Mouse (Mus musculus) left cerebral cortex, adult 18-20 months (tissue): Measurements from ENCODE around the gene Rps6ka3. TPM values are rescaled to one million over a fixed set of nuclear protein-coding genes. Genes with fewer than 3 reads are reported as not detected.

Experiments used
- DNase-seq, 2 experiments: peaks; one replicate each; pipeline ENCODE4 v3.0.0; 2021 to 2022; ENCODE audit warnings: low spot score in 2 of 2, mixed read lengths in 1 of 2
- total RNA-seq, 2 experiments: library from RNA; stranded (reverse); gene quantifications; 2 replicates each; pipeline ENCODE4 v1.2.3; 2021

The Rps6ka3 gene
- total RNA-seq, 2 experiments from 2014 or later = 52.9 to 56.1 TPM

DNA sequence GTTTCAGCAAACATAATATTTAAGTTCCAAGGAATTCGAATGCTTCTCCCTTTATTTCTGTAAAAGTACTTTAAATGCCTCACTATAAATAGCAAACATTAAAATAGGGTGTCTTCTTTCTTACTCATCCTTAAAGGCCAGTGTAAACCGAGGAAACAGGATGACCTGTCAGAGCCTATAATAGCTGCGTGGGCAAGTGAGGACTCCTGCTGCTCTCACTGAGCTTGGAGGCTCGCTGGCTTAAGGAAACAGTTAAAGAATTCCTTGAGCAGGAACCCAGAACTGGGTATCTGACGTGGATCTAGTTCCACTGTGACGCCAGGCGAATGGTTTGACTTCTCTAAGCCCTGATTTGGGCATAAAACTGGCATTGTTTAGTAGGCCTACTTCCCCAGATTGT is 105.2 kb downstream of the Rps6ka3 start:
- DNase-seq = peak; percentile 3 to 12

DNA sequence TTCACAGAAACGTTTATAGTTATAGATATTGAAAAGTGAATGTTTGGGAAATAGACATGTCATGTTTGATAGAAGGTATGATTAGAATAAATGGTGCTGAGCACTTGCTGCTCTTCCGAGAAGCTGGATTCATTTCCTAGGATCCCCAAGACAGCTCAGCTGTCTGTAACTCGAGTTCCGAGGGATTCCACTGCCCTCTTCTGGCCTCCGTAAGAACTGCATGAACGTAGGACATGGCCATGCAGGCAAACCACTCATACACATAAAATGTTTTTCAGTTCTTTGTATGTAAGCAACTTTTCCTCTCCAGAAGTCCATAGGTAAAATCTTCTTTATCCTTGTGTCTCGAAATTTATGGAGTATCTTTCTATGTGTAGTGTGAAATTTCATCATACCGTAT is 111.2 kb downstream of the Rps6ka3 start:
- peak; percentile 71 to 79 for DNase-seq

DNA sequence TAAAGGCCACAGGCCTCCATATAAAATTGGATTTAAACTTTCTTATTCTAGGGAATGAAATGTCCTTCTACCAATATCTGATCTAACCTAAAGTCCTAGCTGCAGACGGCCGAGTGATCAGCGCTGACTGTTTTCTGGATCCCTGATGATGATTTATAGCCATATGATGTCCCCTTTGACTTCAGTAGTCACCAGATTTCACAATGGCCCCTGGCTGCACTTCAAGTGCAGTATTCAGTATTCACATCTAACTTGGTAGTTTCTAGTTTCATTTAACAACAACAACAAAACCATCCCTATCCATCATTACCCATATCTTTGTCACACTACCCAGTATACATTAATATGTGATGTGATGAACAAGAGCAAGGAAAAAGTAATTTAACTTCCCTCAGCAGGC is 154.4 kb downstream of the Rps6ka3 start:
- DNase-seq = no peak

DNA sequence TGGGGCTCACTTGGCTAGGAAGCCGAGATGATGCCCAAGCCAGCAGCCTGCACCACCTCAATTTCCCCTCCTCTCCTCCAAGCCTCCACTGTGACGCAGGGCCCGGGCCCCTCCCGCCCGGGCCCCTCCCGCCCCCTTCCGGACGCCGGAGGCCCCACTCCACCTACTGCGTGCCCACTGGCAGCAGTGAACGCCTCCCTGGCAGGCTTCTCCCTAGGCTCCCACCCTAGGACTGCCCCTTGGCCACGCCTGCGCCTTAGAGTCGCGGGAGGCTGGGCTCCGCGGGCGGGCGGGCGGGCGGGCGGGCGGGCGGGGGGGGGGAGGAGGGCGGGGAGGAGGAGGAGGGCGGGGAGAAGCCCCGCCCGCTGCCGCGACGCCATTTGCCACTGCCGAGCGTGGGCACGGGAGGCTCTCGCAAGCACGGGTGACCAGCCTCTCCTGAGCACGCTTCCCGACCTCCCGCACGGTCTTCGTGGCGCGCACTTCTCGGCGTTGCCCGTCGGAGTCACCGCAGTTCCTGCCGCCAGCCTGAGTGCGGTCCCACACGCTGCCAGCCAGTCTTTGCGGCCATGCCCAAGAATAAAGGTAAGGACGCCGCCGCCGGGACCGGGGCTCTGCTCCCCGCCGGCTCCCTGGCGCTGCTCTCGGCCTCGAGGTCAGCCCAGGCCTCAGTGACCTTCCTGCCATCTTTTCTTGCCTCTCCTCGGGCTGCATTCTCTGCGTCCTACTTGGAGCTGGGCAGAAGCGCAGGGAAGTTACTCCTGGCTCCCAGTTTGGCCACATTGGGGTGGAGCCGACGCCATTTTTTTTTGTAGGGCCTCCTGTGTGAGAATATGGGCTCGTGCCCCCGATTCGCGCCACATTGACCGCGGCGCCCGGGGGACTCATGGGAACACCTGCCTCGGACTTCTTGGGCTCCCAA is 162.0 kb downstream of the Rps6ka3 start, which contains the start of gene Eif1ax:
TSS of gene Eif1ax (plus strand) at position 348 of the 922 bp plus-strand sequence.
- DNase-seq = peak; percentile 44 to 49

DNA sequence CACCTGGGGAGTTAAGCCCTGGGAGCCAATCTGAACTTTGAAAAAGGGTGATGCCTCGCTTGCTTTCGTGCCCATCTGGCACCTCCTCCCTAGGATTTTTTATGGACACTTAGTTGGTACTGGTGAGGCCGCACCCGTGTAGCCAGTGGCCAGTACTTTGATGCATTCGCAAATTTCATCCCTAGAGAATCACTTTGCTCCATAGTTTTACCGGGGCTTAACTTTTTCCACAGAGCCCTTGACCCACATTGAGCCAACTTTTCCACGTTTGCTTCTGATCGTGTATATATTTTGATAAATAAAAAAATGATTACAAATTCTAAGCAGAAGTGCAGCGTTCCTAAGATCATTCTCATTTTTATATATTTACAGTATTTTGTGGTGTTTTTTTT is 162.6 kb downstream of the Rps6ka3 start:
- DNase-seq = no peak

DNA sequence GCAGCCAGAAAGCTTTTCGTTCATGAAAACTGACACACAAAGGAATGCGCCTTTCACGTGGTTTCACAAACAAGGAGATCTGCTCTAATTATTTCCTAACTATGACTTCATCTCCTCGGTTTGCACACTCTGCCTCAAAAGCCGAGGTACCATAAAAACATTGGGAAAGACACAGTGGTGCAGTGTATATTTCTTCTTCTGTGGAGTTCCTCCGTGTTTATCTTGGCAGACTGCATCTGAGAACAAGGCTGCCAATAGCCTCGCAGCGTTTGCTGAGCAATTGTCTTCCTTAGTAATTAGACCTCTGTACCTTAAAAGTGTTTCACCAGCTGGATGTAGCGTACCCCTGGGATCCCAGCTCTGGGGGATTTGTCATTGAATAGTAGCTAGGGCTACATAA is 177.0 kb downstream of the Rps6ka3 start:
- no peak for DNase-seq

DNA sequence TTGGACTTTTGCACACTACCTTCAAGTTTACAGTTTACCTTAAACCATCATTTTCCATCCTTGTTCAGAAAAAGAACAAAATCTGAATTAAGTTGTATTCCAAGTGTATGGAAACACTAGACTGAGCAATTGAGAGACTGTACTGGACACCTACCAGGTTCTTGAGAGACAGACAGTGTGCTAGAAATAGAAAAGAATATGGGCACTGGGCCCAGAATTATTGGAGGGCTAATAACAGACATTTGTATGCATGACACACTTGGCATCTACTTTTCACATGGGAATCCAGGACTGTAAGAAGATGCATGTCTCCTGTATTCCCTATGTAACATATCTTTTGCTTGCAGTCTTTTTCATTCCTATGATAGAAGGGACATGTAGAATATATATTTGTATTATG is 178.8 kb downstream of the Rps6ka3 start:
- DNase-seq = no peak

DNA sequence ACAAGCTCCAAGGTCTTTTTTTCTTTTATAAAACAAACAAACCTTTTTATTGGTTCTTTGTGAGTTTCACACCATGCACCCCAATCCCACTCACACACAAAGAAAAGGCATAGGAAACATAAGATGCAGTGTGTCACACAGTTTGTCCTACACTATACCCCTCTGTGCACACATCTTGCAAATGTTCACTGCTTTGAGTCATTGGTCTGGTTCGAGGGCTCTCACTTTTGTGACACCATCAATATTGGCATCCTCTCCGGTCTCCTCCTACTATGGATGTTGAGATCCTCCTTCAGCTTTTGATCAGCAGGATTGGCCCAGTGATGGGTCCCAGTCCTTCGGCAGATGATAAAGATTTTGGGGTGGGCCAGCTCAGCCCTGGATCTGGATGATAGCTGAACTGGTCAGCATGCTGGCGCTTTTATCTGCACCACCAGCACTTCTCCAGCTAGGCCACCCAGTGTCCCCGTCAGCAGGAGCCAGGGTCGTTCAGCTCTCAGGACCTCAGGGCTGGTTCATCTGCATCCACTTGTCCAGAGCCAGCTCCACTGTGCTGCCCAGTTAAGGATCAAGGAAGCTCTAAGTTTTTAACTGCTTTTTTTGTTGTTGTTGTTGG is 180.3 kb downstream of the Rps6ka3 start:
- DNase-seq = no peak

DNA sequence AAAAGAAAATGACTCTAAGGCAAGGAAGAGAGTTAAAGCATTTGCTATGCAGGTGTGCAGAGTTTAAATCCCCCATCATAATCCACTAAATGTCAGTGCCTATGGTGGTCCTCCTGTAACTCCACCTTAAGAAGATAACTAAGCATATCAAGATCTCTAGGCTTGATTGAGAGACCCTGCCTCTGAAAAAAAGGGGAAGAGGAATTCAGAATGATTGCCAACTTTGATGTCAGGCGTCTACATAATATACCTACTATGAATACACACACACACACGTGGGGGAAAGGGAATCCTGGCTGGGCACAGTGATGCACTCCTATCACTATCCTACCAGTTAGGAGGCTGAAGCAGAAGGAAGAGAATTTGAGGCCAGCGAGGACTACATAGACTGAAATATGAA is 181.1 kb downstream of the Rps6ka3 start:
- DNase-seq = no peak

DNA sequence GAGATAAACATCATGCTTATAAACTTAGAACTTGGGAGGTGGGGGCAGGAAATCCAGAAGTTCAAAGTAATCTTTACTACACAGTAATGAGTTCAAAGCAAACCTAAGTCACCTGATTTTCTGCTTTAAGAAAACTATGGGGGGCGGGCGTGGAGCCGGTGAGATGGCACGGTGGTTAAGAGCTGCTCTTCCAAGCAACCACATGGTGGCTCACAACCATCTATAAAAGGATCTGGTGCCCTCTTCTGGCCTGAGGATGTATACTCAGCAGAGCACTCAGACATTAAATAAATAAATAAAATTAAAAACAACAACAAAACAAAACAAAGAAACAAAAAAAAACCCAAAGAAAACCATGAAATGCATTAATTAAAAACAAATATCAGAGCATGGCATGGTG is 199.1 kb downstream of the Rps6ka3 start:
- DNase-seq = peak; percentile 3 to 13

DNA sequence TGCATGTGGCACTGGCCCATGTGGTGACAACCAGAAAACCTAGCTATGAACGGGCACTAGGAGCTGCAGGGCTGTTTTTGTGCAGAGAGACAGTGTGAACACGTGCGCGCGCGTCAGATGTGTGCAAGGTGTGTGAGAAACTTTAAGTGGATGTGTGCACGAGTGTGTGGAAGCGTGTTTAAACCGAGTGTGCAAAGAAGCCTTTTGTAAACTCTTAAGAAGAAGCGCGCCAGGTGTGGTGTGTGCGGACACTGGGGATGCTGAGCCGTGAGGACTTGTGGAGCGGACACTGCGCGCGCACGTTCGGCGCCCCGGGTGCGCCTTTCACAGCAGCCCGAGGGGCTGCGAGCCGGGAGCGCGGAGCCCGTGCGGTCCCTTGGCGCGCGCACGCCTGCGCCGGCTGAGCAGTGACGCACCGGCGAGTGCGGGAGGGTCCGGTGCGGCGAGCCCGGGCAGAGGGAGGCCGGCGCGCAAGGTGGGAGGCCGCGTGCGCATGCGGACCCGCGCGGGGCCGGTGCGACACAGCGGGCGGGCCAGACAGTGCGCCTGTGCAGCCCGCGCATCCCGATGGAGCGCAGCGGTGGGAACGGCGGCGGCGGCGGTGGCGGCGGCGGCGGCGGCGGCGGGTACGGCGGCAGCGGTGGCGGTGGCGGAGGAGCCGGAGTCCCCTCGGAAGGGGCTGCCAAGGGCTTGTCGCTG is 204.2 kb downstream of the Rps6ka3 start, which contains the start of gene Map7d2:
TSS of gene Map7d2 (plus strand) at position 443 of the 699 bp plus-strand sequence.
- peak; percentile 56 to 72 for DNase-seq

DNA sequence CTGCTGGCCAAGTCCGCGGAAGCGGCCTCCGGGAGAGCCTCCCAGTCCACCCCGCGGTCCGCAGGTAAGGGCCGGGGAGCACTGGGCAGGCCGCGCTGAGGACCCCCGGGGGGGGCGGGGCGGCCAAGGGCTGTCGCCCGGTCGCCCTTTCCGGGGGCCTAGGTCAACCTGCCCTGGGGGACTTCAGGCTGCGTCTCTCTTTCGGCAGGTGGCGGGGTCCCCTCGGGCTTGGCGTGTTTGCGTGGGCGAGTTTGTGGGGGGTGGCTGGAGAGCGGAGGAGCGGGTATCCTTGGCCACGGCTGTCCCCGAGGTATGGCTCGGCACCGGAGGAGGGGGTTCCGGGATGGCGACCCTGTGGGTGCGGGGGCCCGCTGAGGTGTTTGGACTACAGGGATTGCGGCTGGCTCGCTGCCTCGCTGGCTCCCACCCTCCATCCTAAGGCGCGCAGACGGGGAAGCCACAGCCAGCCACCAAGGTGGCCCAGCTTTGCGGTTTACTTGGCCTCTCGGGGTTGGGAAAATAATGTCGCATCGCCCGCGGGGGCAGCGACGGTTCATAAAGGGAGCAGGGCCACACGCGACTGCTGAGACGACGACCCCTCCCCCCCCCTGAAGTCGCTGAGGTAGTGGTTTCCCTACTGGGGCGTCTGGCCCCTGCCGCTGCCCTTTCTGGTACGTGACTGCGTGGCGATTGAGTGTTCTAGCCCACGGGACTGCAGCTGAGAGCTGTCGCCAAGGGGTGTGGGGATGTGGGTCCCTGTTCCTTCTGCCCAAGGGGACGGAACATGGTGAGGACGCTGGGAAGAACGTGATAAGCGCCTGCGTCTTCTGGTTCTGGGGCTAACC is 204.9 kb downstream of the Rps6ka3 start:
- peak; percentile 14 to 15 for DNase-seq

Other genes with a start within 250 kb of the Rps6ka3 start
- 100 to 1,000 TPM; 121 to 128 TPM for gene Eif1ax, start 161.9 kb downstream of the Rps6ka3 start, total RNA-seq
- 100 to 1,000 TPM; 112 to 127 TPM for gene Map7d2, start 204.3 kb downstream of the Rps6ka3 start, total RNA-seq